Mouse (Mus musculus) heart, postnatal 4 days (tissue): ENCODE data around the gene Ndrg2. TPM values are rescaled to one million over a fixed set of nuclear protein-coding genes. Genes with fewer than 3 reads are reported as not detected.

Source experiments
- DNase-seq: peaks from one replicate; pipeline ENCODE4 v3.0.0; 2021
- total RNA-seq, 2 experiments: library from RNA; stranded (reverse); gene quantifications; 2 replicates each; pipeline ENCODE4 v1.2.3; 2021

The Ndrg2 gene
- total RNA-seq, 2 experiments from 2014 or later: 452 to 471 TPM

DNA sequence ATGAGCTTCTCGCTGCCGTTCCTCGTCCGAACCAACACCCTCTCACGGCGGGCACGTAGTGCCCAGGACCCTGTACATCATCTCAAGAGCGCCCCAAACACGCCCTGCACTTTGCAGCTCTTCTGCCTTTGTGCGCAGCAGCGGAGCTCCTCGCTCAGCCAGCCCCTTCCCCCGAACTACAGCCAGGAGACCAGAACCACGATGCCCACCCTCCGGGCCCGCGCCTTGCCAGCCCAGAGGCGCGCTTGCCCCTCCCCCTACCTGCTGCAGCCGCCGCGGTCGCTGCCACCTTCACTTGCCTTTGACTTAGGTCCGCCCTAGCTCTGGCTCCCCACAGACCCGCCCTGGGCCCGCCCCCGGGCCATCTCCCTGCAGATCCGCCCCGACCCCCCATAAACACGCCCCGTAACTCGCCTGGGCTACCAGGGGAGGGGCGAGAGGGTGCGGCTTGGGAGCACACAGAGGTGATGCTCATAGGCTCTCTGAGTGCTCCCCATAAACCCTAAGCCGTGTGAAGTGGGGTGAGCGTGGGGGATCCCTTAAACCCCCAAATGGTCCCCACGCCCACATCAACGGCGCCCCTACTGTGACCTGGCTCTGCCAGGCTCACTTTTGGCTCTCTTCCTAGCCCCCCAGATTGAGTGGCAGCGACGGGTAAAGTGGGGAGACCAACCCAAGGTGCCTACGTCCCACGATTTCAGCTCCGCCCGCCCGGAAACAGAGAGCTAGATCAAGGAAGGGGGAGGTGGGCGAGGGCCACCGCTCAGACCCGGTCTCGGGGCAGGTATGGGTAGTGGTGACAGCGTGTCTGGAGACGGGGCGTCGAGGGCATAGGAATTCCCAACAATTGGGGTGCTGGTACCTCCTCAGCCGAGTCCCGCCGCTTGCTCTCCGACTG is 647 bp downstream of the Ndrg2 start:
- DNase-seq: peak; percentile 88

DNA sequence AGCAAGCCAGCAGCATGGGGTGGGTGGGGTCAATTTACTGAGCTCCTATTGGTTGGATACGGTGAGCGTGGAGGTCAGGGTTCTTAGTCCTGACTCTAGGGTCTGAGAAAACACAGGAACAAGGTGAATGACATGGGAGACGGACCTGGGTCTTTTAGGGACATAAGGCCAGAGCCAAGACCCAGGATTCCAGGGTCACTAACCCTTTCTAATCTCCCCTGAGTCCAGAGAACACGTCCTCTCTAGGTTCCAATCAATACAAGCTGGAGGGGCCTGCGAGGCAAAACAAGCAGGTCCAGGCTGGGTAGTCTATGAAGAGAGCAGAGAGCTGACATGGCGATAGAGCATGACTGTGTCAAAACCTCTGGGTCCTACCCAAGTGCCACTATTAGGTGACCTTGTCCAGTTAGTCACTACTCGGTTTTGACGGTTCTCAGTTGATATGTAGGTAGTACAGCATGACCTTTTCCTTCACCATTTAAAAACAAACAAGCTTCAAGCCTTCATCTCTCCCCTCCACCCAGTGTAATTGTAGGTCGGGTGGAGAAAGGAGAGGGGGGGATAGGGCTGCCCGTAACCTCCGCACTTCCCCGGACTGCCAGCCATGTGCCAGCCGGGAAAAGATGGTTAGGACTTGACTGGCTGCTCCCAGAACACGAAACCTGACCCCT is 1.4 kb downstream of the Ndrg2 start:
- peak; percentile 27 for DNase-seq

DNA sequence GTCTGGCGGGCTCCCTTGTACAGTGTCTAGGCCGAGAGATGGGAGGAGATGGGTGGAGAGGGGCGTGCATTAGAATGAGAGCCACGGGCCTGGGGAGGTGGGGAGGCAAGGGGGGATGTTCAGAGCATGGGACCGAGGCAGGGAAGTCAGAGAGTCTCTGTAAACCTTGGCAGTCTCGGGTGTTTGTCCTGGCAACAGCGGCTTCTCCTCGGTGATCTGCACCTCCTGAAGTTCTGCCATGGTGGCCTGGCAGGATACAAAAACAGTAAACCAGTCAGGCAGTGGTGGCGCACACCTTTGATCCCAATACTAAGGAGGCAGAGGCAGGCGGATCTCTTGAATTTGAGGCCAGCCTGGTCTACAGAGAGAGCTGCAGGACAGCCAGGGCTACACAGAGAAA is 2.7 kb downstream of the Ndrg2 start:
- no peak for DNase-seq

DNA sequence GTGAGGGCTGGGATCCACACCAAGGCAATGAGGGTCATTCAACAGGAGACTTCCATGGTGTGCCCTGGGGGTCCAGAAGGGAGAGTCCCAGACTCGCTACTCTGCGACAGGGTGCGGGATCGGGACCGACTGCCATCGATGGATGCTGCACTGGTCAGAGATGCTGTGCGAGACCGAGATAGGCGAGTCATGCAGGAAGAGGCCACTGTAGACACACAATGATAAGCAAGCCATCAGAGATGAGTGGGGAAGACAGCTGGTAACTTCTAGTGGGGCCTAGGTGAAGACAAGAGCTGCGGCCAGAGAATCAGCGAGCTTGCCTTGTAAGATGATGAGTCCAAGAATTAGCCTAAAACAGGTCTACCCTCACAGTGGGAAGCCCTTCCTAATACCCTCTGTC is 7.9 kb downstream of the Ndrg2 start:
- no peak for DNase-seq

DNA sequence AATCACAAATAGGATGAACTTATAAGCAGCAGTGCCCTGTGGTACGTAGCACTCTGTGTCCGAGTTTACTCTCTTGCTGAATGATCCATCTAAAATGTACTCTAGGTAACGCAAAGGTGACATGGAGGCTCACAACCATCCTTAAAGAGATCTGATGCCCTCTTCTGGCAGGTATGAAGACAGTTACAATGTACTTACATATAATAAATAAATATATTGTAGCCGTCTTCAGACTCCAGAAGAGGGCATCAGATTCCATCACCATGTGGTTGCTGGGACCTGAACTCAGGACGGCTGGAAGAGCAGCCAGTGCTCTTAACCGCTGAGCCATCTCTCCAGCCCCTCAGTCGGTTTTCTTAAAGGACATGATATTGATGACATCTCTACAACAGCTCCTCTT is 9.3 kb downstream of the Ndrg2 start:
- DNase-seq: no peak

DNA sequence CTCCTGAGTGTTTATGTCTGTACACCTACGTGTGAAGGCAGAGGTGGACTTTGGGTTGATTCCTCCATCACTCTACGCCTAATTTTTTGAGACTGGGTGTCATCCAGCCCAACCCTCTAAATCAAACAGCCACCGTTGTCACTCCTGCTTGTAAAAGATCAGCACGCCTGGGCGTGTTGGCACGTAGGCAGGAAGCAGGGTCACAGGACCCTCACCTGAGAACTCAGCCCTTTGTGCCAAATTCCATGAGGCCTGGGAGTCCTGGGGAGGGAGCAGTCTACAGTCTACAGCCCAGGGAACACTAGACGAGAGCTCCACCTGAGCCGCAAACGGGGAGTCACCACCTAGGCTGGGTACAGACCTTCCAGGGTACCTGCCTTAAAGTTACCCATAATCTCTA is 10.2 kb downstream of the Ndrg2 start:
- DNase-seq: no peak

DNA sequence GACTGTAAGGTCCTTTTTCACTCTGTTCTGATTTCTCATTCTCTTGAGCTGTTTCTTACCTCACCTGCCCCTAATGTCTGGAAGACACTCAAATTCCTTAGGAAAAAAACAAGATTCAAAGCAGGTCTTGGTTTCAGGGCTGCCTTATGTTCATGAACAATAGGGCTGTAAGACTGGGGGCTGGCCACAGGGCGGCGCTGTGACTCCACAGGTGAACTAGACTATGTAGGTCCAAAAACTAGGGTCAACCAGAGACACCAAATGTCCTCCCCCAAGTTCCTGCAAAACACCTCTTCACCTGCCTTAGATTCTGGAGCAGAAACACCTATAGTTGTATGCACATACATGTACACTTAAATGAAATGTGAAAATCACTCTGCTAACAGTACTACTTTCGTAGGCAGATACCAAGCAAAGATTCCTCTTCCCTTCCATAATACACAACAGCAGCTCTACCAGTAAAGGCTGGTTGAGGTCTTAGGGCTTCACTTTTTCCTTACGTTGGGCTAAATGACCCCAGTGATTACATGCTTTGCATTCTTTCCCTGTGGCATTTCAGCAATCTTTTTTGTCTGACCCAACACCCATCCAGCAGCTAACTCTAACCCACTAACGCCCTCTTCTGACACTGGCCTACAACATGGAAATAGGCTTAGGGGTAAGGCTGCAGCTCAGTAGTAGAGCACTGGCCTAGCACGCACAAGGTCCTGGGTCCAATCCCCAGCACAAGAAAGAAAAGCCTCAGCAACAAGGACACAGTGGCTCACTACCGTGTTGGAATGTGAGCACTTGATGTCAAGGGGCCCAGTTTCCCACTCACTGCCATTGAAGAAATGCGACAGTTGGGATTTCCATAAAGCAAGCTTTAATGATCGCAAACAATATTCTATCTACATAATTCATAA is 10.9 kb downstream of the Ndrg2 start:
- peak; percentile 90 for DNase-seq

DNA sequence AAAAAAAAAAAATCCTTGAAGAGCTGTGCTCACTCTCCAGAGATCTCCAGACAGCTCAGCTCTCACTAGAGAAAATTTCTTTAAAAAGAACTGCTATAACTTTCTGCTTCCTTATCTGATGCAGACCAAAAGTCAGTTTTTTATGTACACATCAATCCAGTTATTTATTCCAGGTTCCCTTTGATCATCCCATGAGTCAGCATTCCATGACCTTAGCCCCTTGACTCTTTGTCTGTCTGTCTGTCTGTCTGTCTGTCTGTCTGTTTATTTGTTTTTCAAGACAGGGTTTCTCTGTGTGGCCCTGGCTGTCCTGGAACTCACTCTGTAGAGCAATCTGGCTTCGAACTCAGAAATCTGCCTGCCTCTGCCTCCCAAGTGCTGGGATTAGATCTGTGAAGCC is 14.6 kb downstream of the Ndrg2 start:
- no peak for DNase-seq

DNA sequence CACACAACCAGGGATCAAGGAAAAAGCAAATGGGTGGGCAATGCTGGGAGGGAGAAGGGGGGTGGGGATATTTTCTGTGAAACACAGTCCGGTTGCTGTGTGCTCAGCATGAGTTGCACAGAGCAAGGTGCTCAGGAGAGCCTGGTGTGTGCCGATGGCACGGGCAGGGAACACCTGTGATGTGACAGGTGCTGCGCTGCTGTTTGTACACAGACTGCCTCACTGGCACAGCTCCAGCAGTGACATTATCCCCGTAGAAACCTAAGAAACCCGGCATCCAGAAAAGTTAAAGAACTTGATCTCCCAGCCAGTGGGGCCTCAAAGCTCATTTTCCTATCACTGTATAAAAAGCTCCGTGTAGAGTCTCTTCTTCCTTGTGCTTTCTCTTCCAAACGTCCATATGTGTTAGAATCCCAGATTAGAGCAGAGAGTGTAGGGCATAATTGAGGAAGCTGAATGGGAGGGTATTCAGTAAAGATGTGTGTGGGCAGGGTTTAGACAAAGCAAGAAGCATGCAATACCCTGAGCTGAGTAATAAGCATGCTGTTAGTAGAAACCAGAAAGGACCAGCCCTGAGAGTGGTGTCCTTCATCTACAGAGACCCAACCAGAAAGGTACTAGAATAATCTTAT is 17.3 kb downstream of the Ndrg2 start:
- no peak for DNase-seq

DNA sequence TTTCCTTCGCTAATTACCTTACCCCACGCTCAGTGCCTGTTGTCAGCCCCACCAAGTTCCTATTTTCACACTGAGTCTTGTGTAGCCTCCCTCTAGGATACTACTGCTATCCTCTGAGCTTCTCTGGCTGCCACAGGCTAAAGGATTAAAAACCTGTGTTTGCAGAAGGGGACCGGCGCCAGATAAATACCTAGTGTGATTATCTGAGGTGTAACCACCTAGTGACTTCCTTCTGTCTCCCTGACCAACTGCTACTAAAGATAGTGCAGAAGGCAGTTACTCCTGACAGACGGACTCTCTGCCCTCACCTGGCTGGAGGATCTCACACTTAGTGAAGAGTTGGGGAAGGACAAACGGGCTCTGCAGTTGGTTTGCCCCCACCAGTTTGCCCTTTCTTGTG is 17.9 kb downstream of the Ndrg2 start:
- DNase-seq: no peak

DNA sequence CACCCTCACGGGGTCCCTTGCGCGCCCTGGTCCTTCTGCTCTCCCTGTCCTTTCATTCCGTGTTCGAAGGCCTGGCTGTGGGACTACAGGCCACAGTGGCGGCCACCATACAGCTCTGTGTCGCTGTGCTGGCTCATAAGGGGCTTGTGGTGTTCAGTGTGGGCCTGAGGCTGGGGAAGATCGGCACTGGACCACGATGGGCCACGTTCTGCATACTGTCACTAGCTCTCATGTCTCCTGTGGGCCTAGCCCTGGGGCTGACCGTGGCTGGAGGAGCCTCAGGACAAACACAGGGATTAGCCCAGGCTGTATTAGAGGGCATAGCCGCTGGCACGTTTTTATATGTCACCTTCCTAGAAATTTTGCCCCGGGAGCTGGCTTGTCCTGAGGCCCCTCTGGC is 18.9 kb downstream of the Ndrg2 start:
- DNase-seq: no peak

DNA sequence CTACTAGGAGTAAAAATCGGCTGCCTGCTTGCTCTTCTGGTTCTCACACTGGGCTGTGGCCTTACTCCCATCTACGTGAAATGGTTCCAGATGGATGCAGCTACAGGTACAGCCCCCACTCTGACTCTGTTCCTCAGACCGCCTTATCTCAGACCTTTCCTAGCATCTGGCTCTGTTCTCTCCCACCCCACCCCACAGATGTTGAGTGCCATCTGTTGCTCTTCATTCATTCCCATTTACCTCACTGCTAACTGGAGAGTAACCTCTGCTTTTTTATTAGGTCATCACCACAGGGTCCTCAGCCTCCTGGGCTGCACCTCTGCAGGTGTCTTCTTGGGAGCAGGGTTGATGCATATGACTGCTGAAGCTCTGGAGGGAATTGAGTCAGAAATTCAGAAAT is 20.1 kb downstream of the Ndrg2 start:
- no peak for DNase-seq

DNA sequence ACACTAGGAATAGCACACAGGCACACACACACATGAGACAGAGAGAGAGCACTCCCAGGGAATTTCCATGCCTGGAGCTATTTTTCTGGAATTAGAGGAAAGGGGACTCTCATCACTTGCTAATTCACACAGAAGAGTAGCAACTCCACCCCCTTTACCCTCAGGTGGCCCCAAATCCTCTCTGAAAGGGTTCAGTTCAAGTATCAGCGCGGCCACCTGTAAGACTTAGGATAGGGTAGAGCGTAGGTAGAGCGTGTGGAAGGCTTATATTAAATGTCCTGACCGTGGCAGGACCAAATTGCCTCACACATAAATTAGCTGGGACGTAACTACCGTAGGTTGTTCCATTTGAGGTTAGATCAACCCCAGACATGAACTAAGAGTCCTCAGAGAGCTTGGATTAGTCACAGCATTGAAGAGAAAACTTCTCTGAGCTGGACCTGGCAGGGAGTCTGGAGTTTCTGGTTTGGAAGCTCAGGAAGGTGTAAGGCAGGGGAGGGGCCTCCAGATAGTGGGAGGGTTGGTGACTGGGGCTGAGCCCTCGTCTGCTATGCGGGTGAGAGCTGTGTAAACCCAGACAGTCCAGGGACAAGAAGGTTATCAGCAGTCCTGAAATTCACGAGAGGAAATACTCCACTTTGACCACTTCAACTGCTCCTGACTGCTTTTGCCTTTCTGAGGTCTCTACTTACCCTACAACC is 20.7 kb downstream of the Ndrg2 start:
- DNase-seq: no peak

DNA sequence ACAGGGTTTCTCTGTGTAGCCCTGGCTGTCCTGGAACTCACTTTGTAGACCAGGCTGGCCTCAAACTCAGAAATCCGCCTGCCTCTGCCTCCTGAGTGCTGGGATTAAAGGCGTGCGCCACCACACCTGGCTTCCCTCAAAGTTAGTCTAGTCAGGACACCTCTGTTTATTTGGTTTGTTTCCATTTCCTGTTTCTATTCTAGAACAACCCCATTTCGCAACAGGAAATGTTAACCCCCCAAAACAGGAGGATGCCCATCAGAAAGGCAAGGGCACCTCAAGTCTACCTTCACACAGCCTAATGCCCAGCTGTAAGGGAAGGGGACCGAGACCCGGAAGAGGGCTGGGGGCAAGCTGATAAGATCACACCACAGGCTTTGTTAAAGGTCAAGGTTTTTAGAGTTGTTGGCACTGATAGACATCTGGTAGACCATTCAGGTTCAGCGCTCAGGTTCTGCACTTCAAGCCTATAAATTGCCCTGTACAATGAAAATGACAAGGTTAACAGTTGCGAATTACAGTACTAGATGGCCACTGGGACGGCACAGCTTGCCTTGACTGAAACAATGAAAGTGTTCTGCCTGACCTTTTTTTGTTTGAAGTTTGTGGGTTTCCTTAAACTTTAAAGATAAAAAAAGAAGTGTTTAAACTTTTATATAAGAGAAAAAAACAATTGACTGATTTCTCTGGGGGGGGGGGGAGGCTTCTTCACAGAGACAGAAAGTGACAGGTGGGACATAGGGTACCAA is 21.6 kb downstream of the Ndrg2 start, which contains the start of gene Slc39a2:
Gene Slc39a2, plus strand, starts transcription at position 699 of the 749 bp plus-strand sequence.
- DNase-seq: no peak

DNA sequence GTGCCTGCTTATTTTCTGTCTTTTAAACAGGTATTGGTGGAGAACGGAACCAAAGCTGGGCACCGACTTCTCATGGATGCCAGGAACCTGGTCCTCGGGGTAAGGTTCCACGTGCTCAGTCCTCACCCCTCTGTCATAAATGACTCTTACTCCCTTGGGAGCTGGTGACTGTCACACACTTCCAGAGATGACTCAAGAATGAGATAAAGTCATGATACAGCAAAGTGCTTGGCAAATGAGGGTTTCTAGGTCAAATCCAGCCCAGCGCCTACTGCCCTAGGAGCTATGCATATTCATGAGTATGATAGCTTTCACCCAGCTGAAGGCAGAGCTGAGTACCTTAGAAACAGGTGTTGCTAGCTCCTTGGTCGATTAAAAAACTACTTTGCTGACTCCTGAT is 24.1 kb downstream of the Ndrg2 start:
- no peak for DNase-seq

DNA sequence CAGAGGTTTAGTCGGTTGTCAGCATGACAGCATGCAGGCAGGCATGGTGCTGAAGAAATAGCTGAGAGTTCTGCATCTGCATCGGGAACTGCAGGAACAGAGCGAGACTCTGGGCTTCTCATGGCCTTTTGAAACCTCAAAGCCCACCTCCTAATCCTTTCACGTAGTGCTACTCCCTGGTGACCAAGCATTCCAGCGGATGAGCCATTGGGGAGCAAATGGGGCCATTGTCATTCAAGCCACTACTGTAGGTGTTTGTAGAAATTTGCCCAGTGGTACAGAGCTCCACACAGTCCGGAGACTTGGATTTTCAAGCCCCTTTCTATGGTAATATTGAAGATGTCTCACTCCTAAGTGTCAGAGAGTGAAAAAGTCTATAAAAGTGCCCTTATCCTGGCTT is 27.9 kb downstream of the Ndrg2 start:
- DNase-seq: no peak

DNA sequence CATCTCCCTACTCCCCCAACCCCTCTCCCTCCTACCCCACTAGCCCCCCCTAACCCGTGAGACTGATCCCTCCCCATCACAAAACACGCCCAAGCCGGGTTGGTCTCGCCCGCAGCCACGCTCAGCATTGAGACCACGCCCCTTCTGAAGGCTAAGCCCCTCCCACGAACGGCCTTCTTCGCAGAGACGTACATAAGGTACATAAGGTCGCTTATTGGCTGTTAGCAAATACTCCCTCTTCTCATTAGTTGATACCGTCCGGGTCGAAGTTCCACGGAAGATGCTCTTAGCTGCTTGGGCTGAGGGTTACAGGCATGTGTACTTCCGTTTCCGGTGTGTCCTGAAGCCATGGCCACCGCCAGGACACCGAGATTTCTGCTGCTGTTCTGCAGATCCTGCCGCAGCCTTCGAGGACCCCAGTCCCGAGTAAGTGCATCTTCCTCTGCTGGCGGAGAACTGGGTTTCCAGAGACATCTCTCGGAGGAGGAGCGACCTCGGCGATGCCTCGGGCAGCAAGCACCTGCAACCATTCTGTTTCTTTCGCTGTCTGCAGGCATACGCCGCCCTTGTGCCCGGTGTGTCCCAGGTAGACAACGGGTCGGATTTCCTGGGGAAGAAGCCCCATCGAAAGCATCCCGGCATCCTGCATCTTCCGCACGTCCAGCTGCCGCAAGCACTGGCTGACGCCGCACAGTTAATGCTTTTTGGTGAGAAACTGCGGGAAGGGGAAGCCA is 29.2 kb downstream of the Ndrg2 start, which contains the start of gene Mettl17:
Gene Mettl17, plus strand, starts transcription at position 245 of the 734 bp plus-strand sequence.
- peak; percentile 97 for DNase-seq

DNA sequence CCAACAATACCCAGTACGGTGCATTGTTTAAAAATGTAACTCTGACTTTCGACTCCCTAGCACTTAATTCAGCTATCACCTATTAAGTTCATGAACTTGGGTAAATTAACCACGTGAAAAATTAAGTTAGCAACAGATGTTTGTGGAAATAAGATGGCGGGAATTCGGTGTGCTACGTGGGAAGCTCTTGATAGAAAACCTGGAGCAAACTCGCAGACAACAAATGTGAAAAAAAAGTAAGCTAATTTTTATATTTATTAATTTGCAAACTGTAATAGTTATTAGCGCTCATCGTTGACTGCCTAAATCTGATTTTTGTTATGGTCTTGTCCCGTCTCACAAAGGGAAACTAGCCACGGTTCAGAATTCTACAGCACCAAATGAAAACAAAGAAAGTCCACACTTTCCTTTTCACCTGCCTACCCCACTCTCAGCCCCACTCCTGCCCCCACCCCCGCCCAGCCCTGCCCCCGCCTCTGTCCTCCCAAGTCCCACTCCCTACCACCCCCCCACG is 29.9 kb downstream of the Ndrg2 start:
- DNase-seq: no peak

DNA sequence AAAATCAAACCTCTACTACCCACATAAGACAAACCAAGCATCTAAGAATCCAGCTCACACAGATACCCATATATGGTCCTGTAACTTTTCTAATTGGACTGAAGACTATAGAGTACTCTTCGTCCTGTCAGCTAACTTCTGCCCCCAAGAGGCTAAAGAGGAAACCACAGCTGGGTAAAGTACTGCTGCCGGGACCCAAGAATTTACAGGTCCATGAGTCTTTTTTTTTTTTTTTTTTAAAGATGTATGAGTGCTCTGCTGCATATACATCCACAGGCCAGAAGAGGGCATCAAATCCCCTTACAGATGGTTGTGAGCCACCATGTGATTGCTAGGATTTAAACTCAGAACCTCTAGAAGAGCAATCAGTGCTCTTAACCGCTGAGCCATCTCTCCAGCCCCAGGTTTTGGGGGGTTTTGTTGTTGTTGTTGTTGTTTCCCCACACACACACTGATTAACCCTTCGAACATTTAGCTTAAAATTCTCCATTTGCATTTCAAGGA is 30.4 kb downstream of the Ndrg2 start:
- DNase-seq: peak; percentile 86

DNA sequence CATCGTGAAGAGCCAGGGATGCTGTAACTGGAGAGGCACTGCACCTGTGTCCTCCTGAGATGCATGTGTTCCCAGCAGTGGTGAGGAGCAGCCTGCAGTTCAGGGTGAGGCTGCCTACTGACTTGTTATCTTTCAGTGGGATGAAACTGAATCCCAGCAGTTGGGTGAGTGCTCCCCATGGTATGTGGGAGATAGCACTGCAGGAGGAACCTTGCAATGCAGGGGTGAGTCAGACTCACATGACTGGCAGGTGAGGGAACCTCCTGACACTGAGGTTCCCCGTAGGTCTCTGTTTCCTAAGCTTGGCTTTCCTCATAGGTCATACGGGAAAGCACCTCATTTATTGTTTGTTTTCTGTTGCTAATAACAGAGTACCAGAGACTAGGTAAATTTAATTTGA is 36.4 kb downstream of the Ndrg2 start:
- no peak for DNase-seq
